Mouse (Mus musculus) heart, adult 9 months (tissue): ENCODE measurements around the gene Gpd1.

ENCODE experiments used
- DNase-seq, 2 experiments: peaks; one replicate each; pipeline ENCODE4 v3.0.0; 2022; ENCODE audit warnings: low spot score in 2 of 2

The Gpd1 gene

DNA sequence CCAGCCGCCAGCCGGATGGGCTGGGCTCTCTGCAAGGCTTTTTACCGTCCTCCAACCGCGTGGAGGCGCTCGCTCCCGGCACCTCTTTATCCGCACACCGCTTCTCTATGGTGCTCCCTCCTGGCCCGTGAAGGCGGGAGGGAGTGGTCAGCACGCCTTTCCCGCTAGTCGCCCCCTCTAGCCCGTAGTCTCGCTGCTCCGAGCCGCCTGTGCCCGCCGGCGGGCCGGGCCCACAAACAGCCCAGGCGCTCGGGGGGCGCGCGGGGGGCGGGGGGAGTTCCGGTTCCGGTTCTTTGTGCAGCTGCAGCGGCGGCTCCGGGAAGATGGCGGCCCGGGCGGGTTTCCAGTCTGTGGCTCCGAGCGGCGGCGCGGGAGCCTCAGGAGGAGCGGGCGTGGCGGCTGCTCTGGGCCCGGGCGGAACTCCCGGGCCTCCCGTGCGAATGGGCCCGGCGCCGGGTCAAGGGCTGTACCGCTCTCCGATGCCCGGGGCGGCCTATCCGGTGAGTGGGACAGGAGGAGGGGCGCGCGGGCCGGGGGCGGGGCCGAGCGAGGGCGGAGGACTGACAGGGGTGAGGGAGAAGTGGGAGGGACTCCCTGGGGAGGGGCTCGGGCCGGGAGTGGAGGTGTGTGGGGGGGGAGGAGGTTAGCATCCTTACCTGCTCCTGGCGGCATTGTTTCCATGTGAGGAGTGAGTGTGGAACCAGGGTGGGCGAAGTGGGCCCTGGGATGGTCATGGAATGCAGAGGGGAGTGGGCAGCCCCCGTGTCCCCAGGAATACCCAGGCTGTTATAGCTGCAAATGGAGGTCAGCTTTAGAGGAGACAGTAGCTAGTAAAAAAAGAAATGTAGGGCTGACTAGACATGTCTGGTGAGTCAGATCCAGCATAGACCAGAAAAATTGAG is 15.1 kb upstream of the Gpd1 start, which contains the start of gene Smarcd1:
Gene Smarcd1 (plus strand): TSS at position 131 of the 902 bp plus-strand sequence.
- peak; percentile 87 to 93 for DNase-seq

- DNase-seq: no peak
Observed at GRCm38 (mm10) chr15:99703104-99703503, 14.2 kb upstream of the Gpd1 start.

DNA sequence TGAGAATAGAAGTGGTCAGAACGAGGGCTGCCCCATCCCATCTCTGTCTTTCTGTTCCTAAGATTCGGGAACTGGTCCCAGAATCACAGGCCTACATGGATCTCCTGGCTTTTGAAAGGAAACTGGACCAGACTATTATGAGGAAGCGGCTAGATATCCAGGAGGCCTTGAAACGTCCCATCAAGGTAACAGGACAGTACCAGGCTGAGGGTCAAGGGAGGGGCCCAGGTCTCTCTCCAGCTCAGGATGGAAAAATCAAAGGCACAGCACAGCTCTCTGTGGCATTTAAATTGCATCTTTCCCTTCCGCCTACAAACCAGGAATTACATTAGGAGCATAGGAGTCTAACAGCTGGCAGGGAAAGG is 13.7 kb upstream of the Gpd1 start:
- DNase-seq: no peak

DNA sequence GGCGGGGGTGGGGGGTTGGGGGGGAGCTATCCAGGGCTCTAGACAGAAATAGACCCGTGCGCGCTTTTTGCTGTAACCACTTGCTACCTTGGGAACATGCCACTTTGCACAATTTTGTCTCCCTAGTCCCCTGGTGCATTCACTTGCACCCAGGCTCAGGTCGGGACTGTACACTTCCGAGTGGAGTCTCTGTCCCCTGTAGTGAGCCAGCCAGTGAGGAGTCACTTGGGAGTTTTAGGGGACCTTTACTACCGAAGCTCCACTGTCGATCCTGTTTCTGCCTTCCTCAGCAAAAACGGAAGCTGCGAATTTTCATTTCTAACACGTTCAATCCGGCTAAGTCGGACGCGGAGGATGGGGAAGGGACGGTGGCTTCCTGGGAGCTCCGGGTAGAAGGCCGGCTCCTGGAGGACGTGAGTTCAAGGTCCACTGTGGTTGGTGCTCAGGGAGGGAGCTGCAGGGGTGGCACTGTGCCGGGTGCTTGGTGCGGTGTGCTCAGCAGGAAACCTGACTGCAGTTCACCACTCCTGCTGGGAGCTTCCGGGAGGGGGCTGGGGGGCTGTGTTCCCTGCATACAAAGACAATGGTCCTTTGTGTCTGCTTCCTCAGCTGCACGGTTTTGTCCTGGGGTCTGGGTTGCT is 13.2 kb upstream of the Gpd1 start:
- no peak for DNase-seq

DNA sequence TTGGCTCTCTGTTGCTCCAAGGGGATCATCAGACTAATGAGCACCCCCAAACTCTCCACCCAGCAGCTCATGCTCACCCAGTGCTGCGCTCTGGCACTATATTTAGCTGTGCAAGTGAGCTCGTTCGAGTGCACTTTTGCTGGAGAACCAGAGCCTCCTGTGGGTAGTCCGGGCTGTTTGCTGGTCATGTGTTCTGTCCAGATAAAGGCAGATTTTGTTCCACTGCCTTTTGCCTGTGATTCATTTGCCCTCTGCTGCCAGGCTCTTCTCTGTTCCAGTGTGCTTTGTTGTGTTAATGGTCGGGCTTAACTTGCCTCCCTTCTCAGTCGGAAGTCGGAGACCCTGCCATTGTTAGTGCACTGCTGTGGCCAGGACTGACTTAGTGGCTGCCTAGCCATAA is 12.4 kb upstream of the Gpd1 start:
- DNase-seq: peak in 1 of 2 experiments; percentile 62

GRCm38 (mm10) chr15:99705440-99706048 is 11.8 kb upstream of the Gpd1 start, which contains the start of gene Gm17349:
Gm17349 (minus strand) TSS chr15:99705490.
- peak in 1 of 2 experiments; percentile 60 for DNase-seq

- DNase-seq: no peak
Observed at GRCm38 (mm10) chr15:99708176-99708575, 9.1 kb upstream of the Gpd1 start.

GRCm38 (mm10) chr15:99710221-99711190 is 6.8 kb upstream of the Gpd1 start:
- DNase-seq: no peak

- DNase-seq: no peak
Observed at GRCm38 (mm10) chr15:99711491-99711890, 5.8 kb upstream of the Gpd1 start.

DNA sequence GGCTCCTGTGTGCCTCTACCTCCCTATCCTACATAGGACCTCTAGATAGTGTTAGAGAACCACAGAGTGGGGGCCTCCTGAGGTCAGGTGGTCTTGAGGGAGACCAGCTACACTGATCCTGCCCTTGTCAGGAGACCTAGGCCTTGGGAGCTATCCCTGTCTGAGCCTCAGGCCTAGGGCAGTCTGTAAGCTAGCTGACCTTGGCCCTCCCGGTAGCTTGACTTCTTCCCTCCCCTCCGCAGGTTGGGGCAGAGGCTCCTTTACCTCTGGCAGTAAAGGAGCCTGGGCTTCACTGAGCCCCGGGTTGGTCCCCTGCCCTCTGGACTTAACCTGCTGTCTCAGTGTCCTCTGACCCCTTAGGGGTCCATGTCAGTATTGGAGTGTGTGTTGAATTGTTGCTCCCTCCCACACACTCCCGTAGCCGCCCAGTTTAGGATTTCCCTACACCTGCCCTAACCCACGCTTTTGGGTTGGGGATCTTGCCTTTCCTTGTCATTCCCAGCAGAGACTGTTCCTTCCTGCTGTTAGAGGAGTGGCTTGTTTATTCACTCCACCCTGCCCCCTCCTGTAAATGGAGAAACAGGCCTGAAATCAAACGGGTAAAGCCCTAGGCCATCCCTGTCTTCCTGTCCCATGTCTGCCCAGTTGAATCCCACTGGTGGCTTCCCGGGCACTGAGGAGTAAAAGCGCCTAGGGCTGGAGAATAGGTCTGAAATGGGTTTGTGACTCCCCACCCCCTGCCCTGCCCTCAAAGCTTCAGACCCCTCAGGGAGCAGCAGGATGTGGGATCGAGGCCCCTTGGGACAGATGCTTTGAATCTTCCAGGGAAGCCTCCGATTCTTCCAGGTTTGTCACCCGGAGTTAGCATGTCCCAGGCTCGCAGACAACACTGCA is 4.4 kb upstream of the Gpd1 start:
- no peak for DNase-seq

DNA sequence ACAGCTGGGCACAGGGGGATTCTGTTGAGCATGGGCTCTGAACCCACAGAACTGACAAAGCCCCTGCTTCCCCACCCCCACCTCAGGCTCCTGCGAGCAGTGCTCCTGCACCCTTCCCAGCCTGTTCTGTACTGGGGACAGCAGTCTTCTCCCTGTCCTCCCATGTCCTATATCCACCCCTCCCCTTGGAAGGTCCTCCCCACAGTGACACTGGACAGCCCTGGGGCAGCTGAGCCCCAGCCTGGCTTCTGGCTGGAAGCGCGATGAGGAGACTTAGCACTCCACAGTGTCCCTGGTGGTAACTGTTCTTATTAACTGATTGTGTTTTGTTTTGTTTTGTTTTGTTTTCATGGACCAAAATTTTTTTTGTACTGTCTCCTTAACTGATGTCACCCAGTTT is 3.7 kb upstream of the Gpd1 start:
- DNase-seq: no peak

GRCm38 (mm10) chr15:99714206-99714605 is 3.1 kb upstream of the Gpd1 start:
- DNase-seq: no peak

GRCm38 (mm10) chr15:99714858-99715257 is 2.5 kb upstream of the Gpd1 start:
- peak; percentile 68 to 80 for DNase-seq

DNA sequence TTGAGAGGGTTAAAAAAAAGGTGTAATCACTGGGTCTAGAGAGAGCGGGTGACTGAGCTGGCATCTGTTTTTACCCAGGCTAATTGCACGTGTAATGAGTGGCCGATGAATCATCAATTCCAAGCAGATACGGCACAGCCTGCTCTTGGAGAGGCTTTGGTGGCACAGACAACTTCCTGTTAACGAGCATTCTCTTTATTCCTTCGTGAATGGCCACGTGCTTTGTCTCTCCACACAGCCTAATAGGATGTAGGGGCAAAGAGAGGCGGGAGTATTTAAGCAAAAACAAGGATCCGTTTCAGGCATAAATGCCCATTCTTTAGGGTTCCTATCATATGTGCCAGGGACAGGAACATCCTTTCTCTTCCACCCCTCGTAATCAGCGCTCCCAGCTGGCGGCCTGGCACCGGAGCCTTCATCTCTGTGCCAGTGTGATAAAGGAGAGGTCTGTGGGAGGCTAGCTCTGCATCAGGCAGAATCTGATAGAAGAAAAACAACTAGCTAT is 1.9 kb upstream of the Gpd1 start:
- no peak for DNase-seq

DNA sequence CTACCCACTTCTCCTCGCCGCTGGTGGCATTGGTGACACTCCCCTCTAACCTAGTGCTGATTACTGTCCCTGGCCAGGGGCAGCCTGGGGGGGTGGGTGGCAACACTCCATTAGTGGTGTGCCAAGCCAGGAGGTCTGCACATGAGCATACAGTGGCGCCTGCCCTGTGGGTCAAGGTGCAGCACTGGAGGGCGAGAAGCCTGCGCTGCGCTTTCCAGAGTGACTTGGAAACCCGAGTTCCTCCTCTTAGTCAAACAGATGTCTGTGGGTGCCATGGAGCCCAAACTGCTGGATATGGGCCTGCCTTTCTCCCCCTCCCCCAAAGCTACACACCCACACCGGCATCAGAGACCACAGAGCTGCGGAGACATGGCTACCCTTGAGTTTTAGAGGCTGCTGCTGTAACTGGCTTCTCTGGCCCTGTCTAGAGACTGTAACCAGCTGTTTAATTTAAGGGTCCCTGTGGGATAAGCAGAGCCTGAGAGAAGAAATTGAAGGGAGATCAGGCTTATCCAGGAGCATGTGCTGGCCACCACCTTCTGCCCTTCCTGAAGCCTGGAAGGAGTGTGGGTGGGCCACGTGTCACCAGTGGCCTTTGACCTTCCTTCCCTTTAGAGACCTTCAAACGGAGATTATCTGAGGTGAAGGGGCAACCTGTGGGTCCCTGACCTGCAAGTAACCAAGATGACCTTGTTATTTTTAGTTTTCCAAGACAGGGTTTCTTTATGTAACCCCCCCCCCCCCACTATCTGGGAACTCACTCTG is 1.2 kb upstream of the Gpd1 start:
- peak in 1 of 2 experiments; percentile 11 for DNase-seq

- no peak for DNase-seq
Observed at GRCm38 (mm10) chr15:99716814-99717213, 501 bp upstream of the Gpd1 start.

DNA sequence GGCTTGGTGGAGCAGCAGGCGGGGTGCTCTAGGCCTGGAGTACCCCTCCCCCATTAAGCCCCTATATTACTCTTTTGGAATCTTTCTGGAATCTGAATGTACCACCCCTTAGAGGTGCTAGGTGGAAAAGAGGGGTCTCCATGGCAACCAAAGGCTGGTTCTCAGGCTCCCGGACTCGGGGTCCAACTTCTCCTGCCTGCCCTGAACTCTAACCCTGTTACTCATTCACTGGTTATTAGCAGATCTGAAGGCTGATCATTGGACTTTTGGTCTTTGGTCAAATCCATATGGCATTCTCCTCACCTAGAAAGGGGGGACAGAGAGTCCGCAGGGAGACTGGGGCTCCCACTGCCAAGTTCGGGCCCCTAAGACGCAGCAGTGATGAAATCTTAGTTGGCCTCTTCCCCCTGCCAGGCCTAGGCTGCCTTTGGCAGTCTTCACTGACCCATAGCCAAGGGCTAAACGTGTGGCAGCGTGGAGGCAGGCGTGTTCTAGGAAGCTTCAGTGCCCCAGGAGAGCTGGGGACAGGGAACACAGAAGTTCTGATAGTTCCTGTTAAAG is 1.2 kb downstream of the Gpd1 start:
- peak in 1 of 2 experiments; percentile 22 for DNase-seq

GRCm38 (mm10) chr15:99719865-99720264 is 2.5 kb downstream of the Gpd1 start:
- DNase-seq: no peak
